ENCODE assay signal across 26 mouse cellular contexts in the genomic region with DNA sequence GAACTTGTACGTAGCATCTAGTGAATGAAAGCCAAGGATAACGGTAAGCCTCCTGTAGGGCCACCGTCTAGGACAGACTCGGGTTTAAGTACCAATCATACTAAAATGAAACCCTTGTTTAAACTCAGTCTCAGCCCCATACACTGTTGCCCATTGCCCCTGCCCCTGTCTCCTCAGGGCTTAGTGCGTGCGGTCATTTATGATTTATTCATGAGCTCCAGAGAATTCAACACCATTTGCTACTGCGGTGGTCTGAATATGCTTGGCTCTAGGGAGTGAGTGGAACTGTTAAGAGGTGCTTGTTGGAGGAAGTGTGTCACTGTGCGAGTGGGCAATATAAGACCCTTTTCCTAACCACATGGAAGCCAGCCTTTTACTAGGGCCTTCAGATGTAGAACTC. TPM values are rescaled to one million over a fixed set of nuclear protein-coding genes. Genes with fewer than 3 reads are reported as not detected.
DNase-seq lines count a peak whose midpoint lies in the region; ATAC-seq lines count a peak whose summit lies in the region.
"Had no signal": no experiment of that assay in that cellular context is flagged by ENCODE, and none has a peak within 500 bp of the region (broad histone marks: within the 10 kb centered on the region; RNA-seq: fewer than 3 reads in every experiment).

No protein-coding gene starts in this region.

- whole genome bisulfite sequencing in forebrain, embryonic 13.5 days, result 66% methylated on average over 8 of the region's 8 CpGs
- 65% methylated on average over 8 of the region's 8 CpGs for WGBS in forebrain, embryonic 15.5 days
- WGBS in hindbrain, embryonic 12.5 days, result 67% methylated on average over 8 of the region's 8 CpGs
- 64% methylated on average over 8 of the region's 8 CpGs for WGBS in hindbrain, embryonic 13.5 days
- 65% methylated on average over 8 of the region's 8 CpGs for WGBS in midbrain, embryonic 12.5 days
- 56% methylated on average over 8 of the region's 8 CpGs for WGBS in midbrain, embryonic 16.5 days
- 73% methylated on average over 8 of the region's 8 CpGs for WGBS in neural tube, embryonic 12.5 days

- no peaks in the 10 kb centered on the region for H3K27me3 ChIP-seq in forebrain, embryonic 13.5 days
- no peaks in the 10 kb centered on the region for H3K27me3 ChIP-seq in forebrain, embryonic 15.5 days
- no peaks in the 10 kb centered on the region for H3K27me3 ChIP-seq in hindbrain, embryonic 12.5 days
- no peaks in the 10 kb centered on the region for H3K27me3 ChIP-seq in hindbrain, embryonic 13.5 days
- H3K27me3 ChIP-seq in midbrain, embryonic 12.5 days, result no peaks in the 10 kb centered on the region
- H3K27me3 ChIP-seq in midbrain, embryonic 16.5 days (ENCODE audit: control insufficient read depth, insufficient read depth, low read depth, low read length), result no peaks in the 10 kb centered on the region
- H3K27me3 ChIP-seq in neural tube, embryonic 12.5 days (replicated peaks), result no peaks in the 10 kb centered on the region
- H3K27me3 ChIP-seq: CH12.LX; embryonic facial prominence, embryonic 12.5 days; embryonic facial prominence, embryonic 15.5 days; forebrain, embryonic 12.5 days; Patski had no signal

- ATAC-seq in forebrain, embryonic 13.5 days, result peak; percentile 48; the same call in 1 of the 2 replicates
- no peak for ATAC-seq in forebrain, embryonic 15.5 days (replicated peaks)
- peak; percentile 43; the same call in 1 of the 2 replicates for ATAC-seq in hindbrain, embryonic 12.5 days (ENCODE audit: low FRiP score)
- ATAC-seq in hindbrain, embryonic 13.5 days (ENCODE audit: low FRiP score), result no peak
- ATAC-seq in midbrain, embryonic 12.5 days (ENCODE audit: low FRiP score, low read depth), result peak; percentile 80
- ATAC-seq in midbrain, embryonic 16.5 days, result no peak
- 0 out of 2 replicates have a peak, but pooled peaks have one; percentile 21 for ATAC-seq in neural tube, embryonic 12.5 days (ENCODE audit: low FRiP score, low read depth)
- ATAC-seq: intestine, postnatal 0 days; Patski had no signal

- no peak overlapping the region for H3K4me2 ChIP-seq in forebrain, embryonic 13.5 days
- H3K4me2 ChIP-seq in forebrain, embryonic 15.5 days (replicated peaks), result no peak overlapping the region
- H3K4me2 ChIP-seq in hindbrain, embryonic 12.5 days (replicated peaks), result no peak overlapping the region
- H3K4me2 ChIP-seq in hindbrain, embryonic 13.5 days, result no peak overlapping the region
- no peak overlapping the region for H3K4me2 ChIP-seq in midbrain, embryonic 12.5 days (replicated peaks)
- no peak overlapping the region for H3K4me2 ChIP-seq in midbrain, embryonic 16.5 days (ENCODE audit: low read length)
- H3K4me2 ChIP-seq in neural tube, embryonic 12.5 days (replicated peaks), result no peak overlapping the region
- H3K4me2 ChIP-seq: embryonic facial prominence, embryonic 12.5 days; embryonic facial prominence, embryonic 15.5 days; forebrain, embryonic 12.5 days; heart, embryonic 11.5 days had no signal

- no peak overlapping the region for H3K9ac ChIP-seq in forebrain, embryonic 13.5 days
- no peak overlapping the region for H3K9ac ChIP-seq in forebrain, embryonic 15.5 days (replicated peaks)
- H3K9ac ChIP-seq in hindbrain, embryonic 12.5 days, result no peak overlapping the region
- no peak overlapping the region for H3K9ac ChIP-seq in hindbrain, embryonic 13.5 days
- no peak overlapping the region for H3K9ac ChIP-seq in midbrain, embryonic 12.5 days (replicated peaks)
- no peak overlapping the region for H3K9ac ChIP-seq in midbrain, embryonic 16.5 days (ENCODE audit: low read depth, low read length)
- H3K9ac ChIP-seq in neural tube, embryonic 12.5 days, result no peak overlapping the region
- H3K9ac ChIP-seq: embryonic facial prominence, embryonic 12.5 days; embryonic facial prominence, embryonic 15.5 days; forebrain, embryonic 12.5 days had no signal

- no peaks in the 10 kb centered on the region for H3K4me1 ChIP-seq in forebrain, embryonic 13.5 days
- no peaks in the 10 kb centered on the region for H3K4me1 ChIP-seq in forebrain, embryonic 15.5 days
- no peaks in the 10 kb centered on the region for H3K4me1 ChIP-seq in hindbrain, embryonic 12.5 days
- no peaks in the 10 kb centered on the region for H3K4me1 ChIP-seq in hindbrain, embryonic 13.5 days (replicated peaks)
- no peaks in the 10 kb centered on the region for H3K4me1 ChIP-seq in midbrain, embryonic 12.5 days
- no peaks in the 10 kb centered on the region for H3K4me1 ChIP-seq in midbrain, embryonic 16.5 days (ENCODE audit: control insufficient read depth, insufficient read depth, low read length)
- no peaks in the 10 kb centered on the region for H3K4me1 ChIP-seq in neural tube, embryonic 12.5 days
- H3K4me1 ChIP-seq: embryonic facial prominence, embryonic 12.5 days; embryonic facial prominence, embryonic 15.5 days had no signal

- DNase-seq in neural tube, embryonic 10.5 days (ENCODE audit: extremely low spot score, low spot score), result no peak
- DNase-seq: adrenal gland, postnatal 10 days; adrenal gland, postnatal 36 days; B cell, adult 2 months; cerebellum, adult 11 months; cerebellum, adult 2 months; cerebellum, adult 9-11 months; cerebellum, postnatal 25 days; gastrocnemius, adult 2 months; gastrocnemius, postnatal 14 days; heart, adult 11 months had no signal

- H3K9me3 ChIP-seq in forebrain, embryonic 13.5 days (replicated peaks), result no peaks in the 10 kb centered on the region
- no peaks in the 10 kb centered on the region for H3K9me3 ChIP-seq in forebrain, embryonic 15.5 days
- H3K9me3 ChIP-seq in hindbrain, embryonic 12.5 days (replicated peaks), result no peaks in the 10 kb centered on the region
- H3K9me3 ChIP-seq in hindbrain, embryonic 13.5 days, result no peaks in the 10 kb centered on the region
- no peaks in the 10 kb centered on the region for H3K9me3 ChIP-seq in midbrain, embryonic 12.5 days
- no peaks in the 10 kb centered on the region for H3K9me3 ChIP-seq in midbrain, embryonic 16.5 days (replicated peaks; ENCODE audit: control insufficient read depth, low read length, poor library complexity, severe bottlenecking)
- no peaks in the 10 kb centered on the region for H3K9me3 ChIP-seq in neural tube, embryonic 12.5 days
- H3K9me3 ChIP-seq: embryonic facial prominence, embryonic 12.5 days; embryonic facial prominence, embryonic 15.5 days; forebrain, embryonic 12.5 days; G1E had no signal

- H3K36me3 ChIP-seq in forebrain, embryonic 13.5 days (ENCODE audit: poor library complexity, severe bottlenecking), result no peaks in the 10 kb centered on the region
- no peaks in the 10 kb centered on the region for H3K36me3 ChIP-seq in forebrain, embryonic 15.5 days
- H3K36me3 ChIP-seq in hindbrain, embryonic 12.5 days, result no peaks in the 10 kb centered on the region
- H3K36me3 ChIP-seq in hindbrain, embryonic 13.5 days, result no peaks in the 10 kb centered on the region
- H3K36me3 ChIP-seq in midbrain, embryonic 12.5 days, result no peaks in the 10 kb centered on the region
- H3K36me3 ChIP-seq in midbrain, embryonic 16.5 days (ENCODE audit: control insufficient read depth, insufficient read depth, low read length), result no peaks in the 10 kb centered on the region
- H3K36me3 ChIP-seq in neural tube, embryonic 12.5 days, result no peaks in the 10 kb centered on the region
- H3K36me3 ChIP-seq: embryonic facial prominence, embryonic 12.5 days; embryonic facial prominence, embryonic 15.5 days; forebrain, embryonic 12.5 days; G1E had no signal

- no peak overlapping the region for H3K27ac ChIP-seq in forebrain, embryonic 13.5 days
- H3K27ac ChIP-seq in forebrain, embryonic 15.5 days (replicated peaks), result no peak overlapping the region
- H3K27ac ChIP-seq in hindbrain, embryonic 12.5 days, result no peak overlapping the region
- no peak overlapping the region for H3K27ac ChIP-seq in hindbrain, embryonic 13.5 days
- H3K27ac ChIP-seq in midbrain, embryonic 12.5 days (replicated peaks), result no peak overlapping the region
- no peak overlapping the region for H3K27ac ChIP-seq in midbrain, embryonic 16.5 days (ENCODE audit: low read length)
- no peak overlapping the region for H3K27ac ChIP-seq in neural tube, embryonic 12.5 days
- H3K27ac ChIP-seq: embryonic facial prominence, embryonic 12.5 days; embryonic facial prominence, embryonic 15.5 days; forebrain, embryonic 12.5 days; gastrocnemius, adult 2 months had no signal

- H3K4me3 ChIP-seq in forebrain, embryonic 13.5 days, result no peak overlapping the region
- no peak overlapping the region for H3K4me3 ChIP-seq in forebrain, embryonic 15.5 days
- no peak overlapping the region for H3K4me3 ChIP-seq in hindbrain, embryonic 12.5 days
- no peak overlapping the region for H3K4me3 ChIP-seq in hindbrain, embryonic 13.5 days
- no peak overlapping the region for H3K4me3 ChIP-seq in midbrain, embryonic 12.5 days
- H3K4me3 ChIP-seq in midbrain, embryonic 16.5 days (ENCODE audit: low read depth, low read length), result no peak overlapping the region
- H3K4me3 ChIP-seq in neural tube, embryonic 12.5 days, result no peak overlapping the region
- H3K4me3 ChIP-seq: embryonic facial prominence, embryonic 12.5 days; embryonic facial prominence, embryonic 15.5 days; forebrain, embryonic 12.5 days; gastrocnemius, adult 2 months had no signal

RNA-seq across cellular contexts. Expression of gene Map3k7cl, which starts 34.7 kb away (rescaled TPM):
- 0.10 TPM in 1 of 2 replicates, not detected in the other for polyA plus RNA-seq in forebrain, embryonic 13.5 days (2015; fragmentation: Nextera tagmentation; extraction: Ambion mirVana)
- 0.11 TPM in 1 of 2 replicates, not detected in the other for polyA plus RNA-seq in forebrain, embryonic 15.5 days (2015; fragmentation: Nextera tagmentation; extraction: Ambion mirVana)
- polyA plus RNA-seq in hindbrain, embryonic 12.5 days (2016; fragmentation: Nextera tagmentation; extraction: Ambion mirVana), result 0.13 TPM in 1 of 2 replicates, not detected in the other
- polyA plus RNA-seq in hindbrain, embryonic 13.5 days (2015; fragmentation: Nextera tagmentation; extraction: Ambion mirVana), result 0.10 TPM in 1 of 2 replicates, not detected in the other
- polyA plus RNA-seq in midbrain, embryonic 12.5 days (2016; fragmentation: Nextera tagmentation; extraction: Ambion mirVana), result not detected in 2 replicates
- not detected in 2 replicates for polyA plus RNA-seq in midbrain, embryonic 16.5 days (2015; fragmentation: Nextera tagmentation; extraction: Ambion mirVana)
- polyA plus RNA-seq in neural tube, embryonic 12.5 days (2016; fragmentation: Nextera tagmentation; extraction: Ambion mirVana), result not detected in 2 replicates
- polyA plus RNA-seq: embryonic facial prominence, embryonic 12.5 days; forebrain, embryonic 12.5 days; G1E; heart, embryonic 11.5 days had no signal

Comparison
In these comparisons a context has a peak if more than half of its experiments do, and no peak if none do; other contexts are left out.
1. ATAC-seq: peak in forebrain, embryonic 13.5 days (single experiment), hindbrain, embryonic 12.5 days (single experiment), midbrain, embryonic 12.5 days (single experiment) and neural tube, embryonic 12.5 days (single experiment); none in forebrain, embryonic 15.5 days (single experiment), hindbrain, embryonic 13.5 days (single experiment) and midbrain, embryonic 16.5 days (single experiment).